Mouse (Mus musculus): ENCODE measurements around the gene Crabp1.

The Crabp1 gene

GRCm38 (mm10) chr9:54764561-54765217 lies at the start of gene Crabp1:
Gene Crabp1 (plus strand): TSS chr9:54764748.
- no peak for DNase-seq (ENCODE audit: low spot score)

DNA sequence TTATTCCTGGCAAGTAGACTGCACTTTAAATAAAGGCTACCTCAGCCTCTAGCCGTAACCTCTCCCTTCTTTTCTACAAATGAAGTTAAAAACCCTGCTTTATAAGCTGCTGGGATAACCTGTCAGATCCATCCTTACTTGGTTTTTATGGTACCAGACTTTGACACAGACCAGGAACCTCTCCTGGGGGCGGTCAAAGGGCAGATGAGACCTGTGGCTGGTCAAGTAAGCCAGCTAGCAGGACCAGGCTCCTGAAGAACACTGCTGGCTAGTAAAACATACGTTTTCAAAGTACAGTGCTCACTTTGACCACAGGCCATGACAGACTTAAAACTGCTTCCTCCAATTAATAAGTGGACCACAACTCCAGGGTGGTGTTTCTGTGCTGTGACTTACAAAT lies 48.8 kb upstream of the Crabp1 start:
- DNase-seq (ENCODE audit: low spot score): no peak

DNA sequence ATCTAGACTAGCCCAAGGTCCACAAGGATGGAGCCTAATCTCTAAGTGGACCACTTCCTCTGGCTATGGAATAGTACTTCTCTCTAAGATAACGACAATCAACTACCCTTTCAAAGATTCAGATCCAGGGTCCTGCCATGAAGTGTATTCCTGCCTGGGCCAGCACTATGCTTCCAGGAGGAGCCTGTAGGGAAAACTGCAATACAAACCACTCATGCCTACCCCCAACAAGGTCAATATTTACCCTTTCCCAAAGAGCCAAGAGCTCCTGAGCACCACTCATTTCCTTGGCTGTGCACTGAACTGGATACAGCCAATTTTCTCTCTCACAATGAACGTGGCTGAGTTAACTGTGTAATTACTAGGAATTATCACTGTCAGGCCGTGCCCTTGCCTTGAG lies 47.0 kb upstream of the Crabp1 start:
- DNase-seq (ENCODE audit: low spot score): no peak

- DNase-seq (ENCODE audit: low spot score): no peak
Observed at GRCm38 (mm10) chr9:54722156-54722555, 42.4 kb upstream of the Crabp1 start.

- peak; percentile 62 for DNase-seq (ENCODE audit: low spot score)
Observed at GRCm38 (mm10) chr9:54722596-54722995, 42.0 kb upstream of the Crabp1 start.

GRCm38 (mm10) chr9:54726315-54726714 lies 38.2 kb upstream of the Crabp1 start:
- no peak for DNase-seq (ENCODE audit: low spot score)

GRCm38 (mm10) chr9:54732122-54732521 lies 32.4 kb upstream of the Crabp1 start:
- no peak for DNase-seq (ENCODE audit: low spot score)

GRCm38 (mm10) chr9:54733921-54734638 lies 30.5 kb upstream of the Crabp1 start, which contains the start of gene Wdr61:
Gene Wdr61 (minus strand): TSS chr9:54734519.
- peak; percentile 99 for DNase-seq (ENCODE audit: low spot score)

GRCm38 (mm10) chr9:54734639-54735252 lies 29.8 kb upstream of the Crabp1 start:
- DNase-seq (ENCODE audit: low spot score): no peak

DNA sequence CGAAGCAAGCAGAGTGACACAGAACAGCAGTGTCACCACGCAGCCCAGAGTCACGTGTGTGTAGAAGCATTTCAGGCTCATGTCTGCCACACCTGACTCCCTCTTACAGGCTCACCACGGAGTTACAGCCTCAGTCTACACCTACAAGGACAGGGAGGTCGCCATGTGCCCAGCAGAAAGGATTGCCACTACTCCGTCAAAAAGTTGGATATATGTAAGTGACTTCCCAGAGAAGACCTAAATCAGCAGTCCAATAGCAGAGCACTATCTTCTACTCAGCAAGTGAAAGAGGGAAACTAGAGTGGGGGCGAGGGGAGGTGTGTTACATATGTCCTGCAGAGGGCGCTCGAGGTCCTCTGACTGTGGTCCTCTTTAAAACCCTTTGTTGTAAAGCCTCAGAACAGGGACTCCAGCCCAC lies 28.3 kb upstream of the Crabp1 start:
- peak; percentile 36 for DNase-seq (ENCODE audit: low spot score)

GRCm38 (mm10) chr9:54738376-54738775 lies 26.2 kb upstream of the Crabp1 start:
- peak; percentile 61 for DNase-seq (ENCODE audit: low spot score)

- DNase-seq (ENCODE audit: low spot score): no peak
Observed at GRCm38 (mm10) chr9:54743891-54744290, 20.7 kb upstream of the Crabp1 start.

DNA sequence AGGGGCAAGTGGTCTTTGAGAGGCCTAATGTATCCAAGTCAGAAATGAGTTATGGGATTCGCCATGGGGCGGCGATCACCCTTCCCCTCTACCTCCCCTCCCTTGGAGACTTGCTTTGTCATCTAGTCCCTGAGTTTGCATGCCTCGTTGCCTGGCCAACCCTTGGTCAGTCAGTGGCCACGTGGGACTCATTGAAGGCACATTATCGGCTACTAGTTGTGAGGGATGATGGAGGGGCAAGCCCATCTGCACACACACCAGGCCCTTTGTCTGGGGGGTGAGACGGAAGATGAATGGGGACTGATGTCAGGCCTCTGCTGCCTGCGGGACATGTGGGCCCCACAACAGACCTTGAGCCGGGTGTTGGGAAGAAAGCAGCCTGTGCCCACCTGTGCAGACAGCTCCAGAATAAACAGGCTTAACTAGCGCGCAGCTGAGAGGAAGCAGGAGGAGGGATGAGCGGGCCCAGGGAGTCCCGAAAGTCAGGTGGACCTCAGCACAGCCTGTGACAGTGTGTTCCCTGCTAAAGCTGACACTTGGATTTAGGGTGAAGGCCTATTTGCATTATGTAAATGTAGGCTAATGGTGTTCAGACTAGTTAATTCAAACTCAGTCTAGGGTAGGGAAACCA lies 18.7 kb upstream of the Crabp1 start:
- DNase-seq (ENCODE audit: low spot score): no peak

GRCm38 (mm10) chr9:54750215-54750981 lies 14.2 kb upstream of the Crabp1 start:
- DNase-seq (ENCODE audit: low spot score): no peak

DNA sequence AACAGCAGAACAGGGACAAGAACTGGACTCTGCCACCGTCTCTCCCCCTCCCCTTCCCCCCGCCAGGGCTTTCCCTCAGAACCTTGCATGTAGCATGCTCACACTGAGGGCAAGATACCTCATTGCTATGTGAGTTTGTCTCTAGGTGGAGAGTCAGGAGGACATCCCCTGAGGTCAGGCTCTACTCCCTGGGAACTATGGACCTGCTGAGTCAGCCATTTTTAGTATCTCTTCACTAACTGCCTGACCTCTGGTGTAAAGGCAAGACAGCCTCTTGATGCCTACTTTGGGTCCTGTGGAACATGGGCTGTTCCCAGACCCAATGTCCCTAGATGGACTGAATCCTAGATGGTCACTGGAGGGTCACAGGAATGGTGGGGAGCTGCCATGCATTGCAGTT lies 12.9 kb upstream of the Crabp1 start:
- no peak for DNase-seq (ENCODE audit: low spot score)

GRCm38 (mm10) chr9:54752201-54752943 lies 12.2 kb upstream of the Crabp1 start:
- no peak for DNase-seq (ENCODE audit: low spot score)

DNA sequence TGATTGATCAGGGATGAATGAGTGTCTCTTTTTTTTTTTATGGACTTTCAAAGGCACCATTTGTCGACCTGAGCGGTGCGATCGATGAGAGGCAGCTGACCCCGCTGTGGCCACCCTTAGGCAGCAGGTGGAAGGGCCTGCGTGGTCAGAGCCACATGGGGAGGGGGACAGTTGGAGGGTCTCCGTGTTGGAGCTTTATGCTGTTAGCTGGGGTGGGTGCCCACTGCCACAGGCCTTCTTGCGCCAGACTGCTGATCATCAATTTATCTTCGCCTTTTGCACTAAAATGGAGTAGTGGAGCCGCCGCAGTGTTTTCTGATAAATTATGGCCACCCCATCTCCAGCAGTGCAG lies 11.6 kb upstream of the Crabp1 start:
- DNase-seq (ENCODE audit: low spot score): no peak

DNA sequence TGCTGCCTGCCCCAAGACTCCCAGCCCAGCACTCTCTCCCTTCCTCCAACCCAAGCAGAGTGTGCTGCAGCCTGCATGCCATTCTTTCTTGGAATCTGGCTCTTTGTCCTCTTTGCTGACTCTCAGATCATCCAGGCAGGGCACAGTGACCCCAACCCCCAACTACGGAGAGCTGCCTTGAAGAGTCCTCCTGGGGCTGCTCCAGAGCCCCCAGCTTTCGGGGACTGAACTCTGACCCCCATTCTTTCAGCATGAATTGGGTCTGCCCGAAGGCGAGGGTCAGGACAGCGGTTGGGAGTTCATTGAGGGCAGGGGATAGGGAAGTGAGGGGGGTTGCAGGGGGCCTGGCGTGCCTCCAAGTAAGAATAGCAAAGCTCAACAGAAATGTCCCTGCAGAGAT lies 5.0 kb upstream of the Crabp1 start:
- DNase-seq (ENCODE audit: low spot score): no peak

DNA sequence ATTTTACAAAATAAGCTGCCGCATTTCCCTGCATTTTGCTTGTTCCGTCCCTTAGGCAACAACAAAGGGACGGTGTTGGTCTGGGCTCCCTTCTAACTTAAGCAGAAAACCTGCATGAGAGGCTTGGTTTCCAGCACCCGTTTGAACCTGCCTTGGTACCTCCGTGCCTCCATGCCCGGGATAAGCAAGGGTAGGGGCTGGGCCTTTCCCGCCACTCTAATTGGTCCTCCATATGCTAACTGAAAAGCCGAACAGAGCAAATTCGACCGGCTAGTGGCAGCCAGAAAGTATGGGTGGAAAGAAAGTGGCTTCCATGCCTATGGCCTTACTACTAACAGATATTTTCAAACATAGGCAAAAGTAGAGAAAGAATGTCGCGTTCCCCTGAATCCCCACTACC lies 457 bp upstream of the Crabp1 start:
- no peak for DNase-seq (ENCODE audit: low spot score)

DNA sequence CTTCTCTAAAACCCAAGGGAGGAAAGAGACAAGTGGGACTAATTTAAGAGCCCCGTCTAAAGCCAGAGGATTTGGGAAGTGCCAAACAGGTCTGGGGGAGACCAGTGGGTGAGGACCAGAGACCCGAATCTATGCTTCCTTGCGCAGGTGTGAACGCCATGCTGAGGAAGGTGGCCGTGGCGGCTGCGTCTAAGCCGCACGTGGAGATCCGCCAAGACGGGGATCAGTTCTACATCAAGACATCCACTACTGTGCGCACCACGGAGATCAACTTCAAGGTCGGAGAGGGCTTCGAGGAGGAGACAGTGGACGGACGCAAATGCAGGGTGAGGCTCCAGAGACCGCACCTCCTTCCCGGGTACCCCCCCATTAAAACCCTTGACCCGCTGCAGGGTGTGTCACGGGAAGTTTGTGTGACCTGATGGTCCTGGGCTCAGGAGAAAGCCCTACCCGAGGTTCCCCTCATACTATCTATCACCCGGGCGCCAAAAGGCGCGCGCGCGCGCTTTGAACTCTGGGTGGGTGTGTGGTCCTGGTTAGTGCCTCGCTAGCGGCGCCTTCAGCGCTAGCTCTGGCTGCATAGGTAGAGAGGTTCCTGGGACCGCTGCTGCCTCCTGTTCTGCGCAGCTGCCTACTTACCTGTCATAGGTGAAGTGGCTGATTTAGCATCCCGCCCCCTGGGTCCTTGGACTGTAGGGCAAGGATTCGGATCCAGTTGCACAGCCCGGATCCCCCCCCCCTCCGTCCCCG lies 963 bp downstream of the Crabp1 start:
- no peak for DNase-seq (ENCODE audit: low spot score)

Data from urinary bladder, postnatal 14 days (tissue).